9 mouse cellular contexts compared by ENCODE assay signal in genomic region chr6:56049104-56049503, GRCm38 (mm10). TPM values are rescaled to one million over a fixed set of nuclear protein-coding genes. Genes with fewer than 3 reads are reported as not detected.
DNase-seq lines count a peak whose midpoint lies in the region; ATAC-seq and TF ChIP-seq lines count a peak whose summit lies in the region.
"Had no signal": no experiment of that assay in that cellular context is flagged by ENCODE, and none has a peak within 500 bp of the region (broad histone marks: within the 10 kb centered on the region; RNA-seq: fewer than 3 reads in every experiment).

No protein-coding gene starts in this region.

- ATAC-seq in liver, postnatal 0 days, result no peak
- ATAC-seq in liver, embryonic 12.5 days, result no peak

- H3K4me2 ChIP-seq in liver, postnatal 0 days (ENCODE audit: low read depth, low read length), result no peak overlapping the region
- H3K4me2 ChIP-seq in liver, embryonic 12.5 days, result no peak overlapping the region
- H3K4me2 ChIP-seq: limb, embryonic 13.5 days had no signal

- H3K9me3 ChIP-seq in liver, postnatal 0 days (ENCODE audit: low read length), result no peaks in the 10 kb centered on the region
- no peaks in the 10 kb centered on the region for H3K9me3 ChIP-seq in liver, embryonic 12.5 days (replicated peaks)
- H3K9me3 ChIP-seq: limb, embryonic 13.5 days had no signal

- no peak overlapping the region for H3K9ac ChIP-seq in liver, postnatal 0 days (replicated peaks)
- H3K9ac ChIP-seq in liver, embryonic 12.5 days, result no peak overlapping the region
- H3K9ac ChIP-seq: limb, embryonic 13.5 days had no signal

- H3K36me3 ChIP-seq in liver, postnatal 0 days (replicated peaks; ENCODE audit: insufficient read depth, low read length), result no peaks in the 10 kb centered on the region
- no peaks in the 10 kb centered on the region for H3K36me3 ChIP-seq in liver, embryonic 12.5 days
- H3K36me3 ChIP-seq: limb, embryonic 13.5 days had no signal

- TF ChIP-seq EP300 in liver, postnatal 0 days (IDR thresholded peaks at IDR 0.05; ENCODE audit: low read depth), result no peak

- H3K27ac ChIP-seq in liver, postnatal 0 days (ENCODE audit: low read depth), result no peak overlapping the region
- H3K27ac ChIP-seq in liver, embryonic 12.5 days, result no peak overlapping the region
- H3K27ac ChIP-seq: limb, embryonic 13.5 days had no signal

- H3K4me1 ChIP-seq in liver, postnatal 0 days (ENCODE audit: insufficient read depth), result no peaks in the 10 kb centered on the region
- H3K4me1 ChIP-seq in liver, embryonic 12.5 days, result no peaks in the 10 kb centered on the region
- H3K4me1 ChIP-seq: limb, embryonic 13.5 days had no signal

- no peaks in the 10 kb centered on the region for H3K27me3 ChIP-seq in liver, postnatal 0 days (ENCODE audit: insufficient read depth, low read length)
- no peaks in the 10 kb centered on the region for H3K27me3 ChIP-seq in liver, embryonic 12.5 days (replicated peaks)
- H3K27me3 ChIP-seq: limb, embryonic 13.5 days had no signal

- no peak overlapping the region for H3K4me3 ChIP-seq in liver, postnatal 0 days (ENCODE audit: low read depth, low read length)
- H3K4me3 ChIP-seq in liver, embryonic 12.5 days, result no peak overlapping the region
- H3K4me3 ChIP-seq: limb, embryonic 13.5 days had no signal

- peak; percentile 18 for DNase-seq in adrenal gland, postnatal 10 days
- DNase-seq in adrenal gland, postnatal 25 days, result no peak
- no peak for DNase-seq in liver, postnatal 0 days
- DNase-seq in embryo, embryonic 10.5 days (ENCODE audit: low spot score), result peak; percentile 83
- DNase-seq in layer of hippocampus, adult 18-20 months (ENCODE audit: low spot score in 2 of 2), result peak; percentile 12 to 73
- DNase-seq in telencephalon, adult 2 months (ENCODE audit: low read depth, low spot score), result peak; percentile 16
- no peak for DNase-seq in B cell, adult 2 months

- TF ChIP-seq CTCF in liver, postnatal 0 days (IDR thresholded peaks at IDR 0.05; ENCODE audit: low read depth), result peak; percentile 70

- 32% methylated on average over 4 of the region's 4 CpGs for WGBS in liver, postnatal 0 days (ENCODE audit: insufficient replicate concordance)
- WGBS in liver, embryonic 12.5 days (ENCODE audit: insufficient replicate concordance), result 24% methylated on average over 4 of the region's 4 CpGs

RNA-seq across cellular contexts. Expression of gene Ppp1r17, which starts 31.8 kb away (rescaled TPM):
- 1 to 10 TPM; 2.9 to 3.6 TPM for total RNA-seq in adrenal gland, postnatal 10 days (2021)
- total RNA-seq in adrenal gland, postnatal 25 days (2021), result 2.1 and 5.0 TPM in 2 replicates
- polyA plus RNA-seq in liver, postnatal 0 days (2015; fragmentation: Nextera tagmentation; extraction: Ambion mirVana), result not detected in 2 replicates
- polyA plus RNA-seq in liver, embryonic 12.5 days (2016; fragmentation: Nextera tagmentation; extraction: Ambion mirVana), result not detected in 2 replicates
- total RNA-seq in layer of hippocampus, adult 18-20 months (2021), result under 1 TPM; 0.64 to 0.79 TPM

Comparison
In these comparisons a context has a peak if more than half of its experiments do, and no peak if none do; other contexts are left out.
1. DNase-seq: peak in adrenal gland, postnatal 10 days (single experiment), embryo, embryonic 10.5 days (single experiment), layer of hippocampus, adult 18-20 months (2 of 2) and telencephalon, adult 2 months (single experiment); none in adrenal gland, postnatal 25 days (single experiment), liver, postnatal 0 days (single experiment) and B cell, adult 2 months (0 of 2).